Mouse (Mus musculus) CH12.LX (cell line): Measurements from ENCODE around the gene Csnk2a1.

Source experiments
- CTCF ChIP-seq, 2 experiments: IDR thresholded peaks in 1 of 2; conservative IDR thresholded peaks in 1 of 2; 2 replicates each; pipeline ENCODE4 v1.5.1; 2011 to 2012; ENCODE audit warnings: low read depth in 2 of 2, low read length in 2 of 2, improper control_type of control experiment in 1 of 2, inconsistent platforms in 1 of 2, mild to moderate bottlenecking in 1 of 2, moderate library complexity in 1 of 2
- ELF1 ChIP-seq: IDR thresholded peaks from 2 replicates; pipeline ENCODE4 v1.6.1; 2014; ENCODE audit warnings: low read depth, mild to moderate bottlenecking, inconsistent platforms, low read length, improper control_type of control experiment
- EP300 ChIP-seq: IDR thresholded peaks from 2 replicates; pipeline ENCODE4 v1.6.1; 2011; ENCODE audit warnings: low read length, improper control_type of control experiment
- MAFK ChIP-seq: IDR thresholded peaks from 2 replicates; pipeline ENCODE4 v1.6.1; 2011; ENCODE audit warnings: low read length, improper control_type of control experiment; ENCODE audit not compliant: insufficient replicate concordance
- MYC ChIP-seq: IDR thresholded peaks from 2 replicates; pipeline ENCODE4 v1.6.1; 2011; ENCODE audit warnings: low read depth, mild to moderate bottlenecking, improper control_type of control experiment, low read length
- POLR2A ChIP-seq: IDR thresholded peaks from 2 replicates; pipeline ENCODE4 v1.6.1; 2011; ENCODE audit warnings: low read depth, mild to moderate bottlenecking, improper control_type of control experiment, low read length
- ZC3H11A ChIP-seq: IDR thresholded peaks from 2 replicates; pipeline ENCODE4 v1.6.1; 2012; ENCODE audit warnings: low read depth, mild to moderate bottlenecking, inconsistent platforms, low read length, improper control_type of control experiment
- ZMIZ1 ChIP-seq: IDR thresholded peaks from 2 replicates; pipeline ENCODE4 v1.6.1; 2012; ENCODE audit warnings: low read depth, mild to moderate bottlenecking, inconsistent platforms, low read length, improper control_type of control experiment

DNA sequence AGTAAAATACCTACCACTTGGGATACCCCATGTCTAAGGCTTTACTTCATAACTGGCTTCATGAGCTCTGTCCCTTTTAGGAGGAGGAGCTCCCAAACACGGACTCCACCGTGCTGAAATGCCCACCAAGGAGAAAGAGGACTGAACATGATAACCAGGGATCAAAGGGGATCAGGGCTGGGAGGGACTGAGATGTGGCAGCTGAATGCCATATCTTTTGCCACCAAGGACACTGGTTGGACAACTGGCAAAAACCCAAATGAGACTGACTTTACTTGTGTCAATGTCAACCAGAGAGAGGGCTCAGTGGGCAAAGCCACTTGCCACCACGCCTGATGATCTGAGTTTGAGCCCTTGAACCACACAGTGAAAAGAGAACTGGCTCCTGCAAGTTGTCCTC is 98.2 kb downstream of the Csnk2a1 start:
- TF ChIP-seq CTCF (conservative IDR thresholded peaks at IDR 0.05 in 1 of 2, IDR thresholded peaks at IDR 0.05 in 1 of 2; ENCODE audit: low read depth in 2 of 2, low read length in 2 of 2): no peak
- no peak for TF ChIP-seq EP300
- no peak for TF ChIP-seq ELF1
- no peak for TF ChIP-seq MAFK
- TF ChIP-seq MYC: no peak
- no peak for TF ChIP-seq POLR2A
- no peak for TF ChIP-seq ZMIZ1
- no peak for TF ChIP-seq ZC3H11A
